Mouse (Mus musculus): ENCODE results near the gene Hist1h2bj.

The Hist1h2bj gene

GRCm38 (mm10) chr13:22042568-22043502 is at the start of gene Hist1h2bj, which contains the start of gene Hist1h2ag:
Hist1h2bj (plus strand) TSS chr13:22043214.
Hist1h2ag (minus strand) TSS chr13:22042944.
- peak; percentile 90 to 94 for DNase-seq (ENCODE audit: low spot score in 2 of 2)

- peak; percentile 53 to 62 for DNase-seq (ENCODE audit: low spot score in 2 of 2)
These were observed 48.9 kb upstream of the Hist1h2bj start for GRCm38 (mm10) chr13:21993957-21994738.

- DNase-seq (ENCODE audit: low spot score in 2 of 2), result no peak
These were observed 48.1 kb upstream of the Hist1h2bj start for GRCm38 (mm10) chr13:21994896-21995295.

DNA sequence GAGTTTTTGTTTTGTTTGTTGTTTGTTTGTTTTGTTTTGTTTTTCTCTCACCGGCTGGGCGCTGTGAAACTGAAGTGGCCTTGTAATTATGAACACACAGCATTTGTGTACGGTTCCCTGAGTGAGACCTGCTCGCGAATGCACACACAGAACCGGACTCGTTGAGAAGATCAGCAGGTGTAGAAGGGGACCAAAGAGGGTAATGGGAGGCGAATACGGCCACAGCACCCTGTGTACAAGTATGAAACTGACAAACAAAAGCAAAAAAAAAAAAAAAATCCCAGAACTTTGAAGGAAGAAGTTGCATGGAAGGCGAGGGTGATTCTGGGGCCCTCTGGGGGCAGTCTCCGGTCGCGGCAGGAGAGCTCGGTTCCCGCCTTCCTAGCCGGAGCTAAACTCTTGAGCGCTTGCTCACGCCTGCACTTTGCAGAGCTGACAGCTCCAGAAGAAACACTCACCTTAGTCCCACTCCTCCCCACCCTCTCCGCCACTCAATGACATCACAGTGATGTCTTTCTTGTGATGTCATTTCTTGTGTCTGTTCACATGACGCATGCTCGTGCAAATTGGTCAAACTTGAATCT is 47.6 kb upstream of the Hist1h2bj start:
- no peak for DNase-seq (ENCODE audit: low spot score in 2 of 2)

DNA sequence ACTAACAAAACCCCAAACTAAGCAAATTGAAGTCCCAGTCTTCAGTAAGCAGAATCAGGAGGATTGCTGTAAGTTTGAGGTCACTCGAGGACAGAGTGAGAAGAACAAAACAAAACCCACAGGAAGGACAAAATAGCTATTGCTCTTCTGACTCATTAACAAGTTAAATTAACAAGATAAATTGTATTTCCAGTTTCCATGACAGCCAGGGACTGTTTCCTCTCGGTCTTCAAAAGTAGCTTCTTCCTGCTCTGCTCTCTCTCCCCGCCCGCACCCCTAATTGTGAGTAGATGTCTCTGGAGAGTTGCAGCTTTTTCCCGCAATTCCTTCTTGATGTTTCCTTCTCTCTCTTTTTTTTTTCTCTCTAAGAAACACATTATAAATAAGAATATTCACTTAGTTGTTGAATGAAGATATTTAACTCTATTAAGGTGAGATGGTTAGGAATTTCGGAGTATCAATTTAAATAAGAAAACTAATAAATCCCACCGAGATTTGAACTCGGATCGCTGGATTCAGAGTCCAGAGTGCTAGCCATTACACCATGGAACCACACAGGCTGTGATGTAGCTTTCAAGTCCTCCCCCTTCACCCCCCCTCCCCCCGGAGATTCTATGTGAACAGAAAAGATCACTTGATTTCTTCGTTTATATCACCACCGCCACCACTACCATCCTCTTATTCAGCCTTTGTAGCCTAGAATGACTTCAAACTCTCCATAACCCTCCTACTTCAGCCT is 46.7 kb upstream of the Hist1h2bj start:
- DNase-seq (ENCODE audit: low spot score in 2 of 2), result no peak

DNA sequence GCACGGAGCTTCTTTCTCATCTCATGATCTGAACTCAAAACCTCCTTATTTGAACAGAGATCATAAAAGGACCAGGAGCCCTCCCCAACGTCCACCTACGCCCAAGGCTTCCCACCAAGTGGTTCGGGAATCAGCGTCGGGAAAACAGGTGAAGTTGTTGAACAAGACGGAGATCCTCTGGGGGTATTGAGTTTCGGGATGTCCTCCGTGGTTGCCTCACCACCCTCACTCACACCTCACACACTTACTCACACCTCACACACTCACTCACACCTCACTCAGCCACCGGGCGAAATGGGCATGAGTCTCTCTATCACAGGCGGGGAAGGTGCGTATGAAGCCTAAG is 46.2 kb upstream of the Hist1h2bj start:
- DNase-seq (ENCODE audit: low spot score in 2 of 2), result no peak

DNA sequence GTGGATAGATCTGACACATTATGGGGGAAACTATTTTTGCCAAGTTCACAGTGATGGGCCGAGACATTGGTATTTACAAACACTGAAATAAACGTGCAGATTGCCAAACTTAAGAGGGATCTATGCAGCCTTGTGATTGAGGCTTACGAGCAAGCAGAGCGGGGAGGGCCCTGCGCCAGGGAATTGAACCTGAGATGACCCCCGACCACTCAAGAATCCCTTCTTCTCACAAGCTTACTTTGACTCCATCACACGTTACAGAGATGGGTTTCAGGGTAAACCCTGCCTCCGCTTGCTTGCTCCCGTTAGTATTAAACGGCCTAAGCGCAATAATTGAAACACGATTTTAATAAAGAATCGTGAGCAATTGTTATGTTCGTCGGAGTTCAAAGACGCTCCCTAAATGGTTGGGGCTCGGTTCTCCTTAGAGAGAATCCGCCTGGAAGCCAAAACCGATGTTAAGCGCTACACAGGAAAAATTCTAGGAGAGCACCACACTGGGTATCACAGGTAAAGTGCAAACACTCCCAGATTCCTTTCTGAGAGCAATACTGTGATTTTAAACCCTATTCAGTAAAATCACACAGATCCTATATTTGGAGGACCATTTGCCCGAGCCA is 45.7 kb upstream of the Hist1h2bj start:
- DNase-seq (ENCODE audit: low spot score in 2 of 2), result no peak

DNA sequence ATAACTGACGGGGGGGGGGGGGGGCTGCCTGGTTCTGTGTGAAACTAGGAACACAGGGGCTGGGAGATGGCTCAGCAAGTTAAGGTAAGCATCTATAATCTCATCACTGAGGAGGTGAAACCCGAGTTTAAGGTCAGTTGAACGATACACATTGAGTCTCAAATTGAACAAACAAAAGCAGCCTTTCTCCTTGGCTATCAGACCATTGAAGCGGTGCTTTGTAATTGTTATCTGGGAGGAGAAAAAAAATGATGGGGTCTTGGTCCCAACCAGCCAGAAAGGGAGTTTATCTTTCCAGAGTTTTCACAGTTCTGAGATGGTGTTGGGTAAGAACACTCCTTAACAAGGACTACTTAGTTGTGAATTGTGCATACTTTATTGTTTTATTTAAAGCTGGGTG is 45.2 kb upstream of the Hist1h2bj start:
- no peak for DNase-seq (ENCODE audit: low spot score in 2 of 2)

DNA sequence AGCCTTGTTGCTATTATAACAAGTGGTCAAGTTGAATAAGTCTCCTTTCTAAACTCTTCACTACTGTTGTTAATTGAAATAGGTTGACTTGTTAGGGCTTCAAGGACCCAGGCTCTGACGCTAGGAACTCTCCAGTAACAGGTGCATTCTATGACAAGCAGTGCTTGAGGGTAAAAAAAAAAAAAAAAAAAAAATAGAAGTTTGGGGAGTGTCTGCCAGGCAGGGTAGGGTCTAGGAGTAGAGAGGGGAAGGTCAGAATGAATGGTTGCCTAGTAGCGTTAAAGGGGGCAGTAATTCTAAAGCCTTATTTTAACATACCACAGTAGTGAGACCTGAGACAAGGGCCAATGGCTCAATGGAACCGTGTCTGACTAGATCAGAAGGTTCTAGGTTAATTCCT is 44.6 kb upstream of the Hist1h2bj start:
- no peak for DNase-seq (ENCODE audit: low spot score in 2 of 2)

DNA sequence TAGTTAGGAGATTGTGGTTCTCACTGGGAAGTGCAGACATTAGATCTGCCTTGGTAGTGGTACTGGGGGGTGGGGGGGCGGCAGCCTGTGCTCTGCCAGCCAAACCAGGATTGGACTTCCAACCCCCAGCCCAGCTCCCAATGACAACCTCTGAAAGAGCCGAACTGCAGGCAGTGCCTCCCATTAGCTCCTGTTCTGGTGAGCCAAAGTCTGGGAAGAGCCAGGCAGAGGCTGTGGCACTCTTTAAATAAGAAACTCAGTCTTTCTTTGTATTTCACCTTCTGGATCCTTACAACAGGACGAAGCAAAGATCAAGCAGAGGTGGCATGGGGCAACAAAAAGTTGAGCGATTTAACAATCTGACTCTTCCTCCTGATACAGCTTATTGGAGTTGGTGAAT is 43.9 kb upstream of the Hist1h2bj start:
- no peak for DNase-seq (ENCODE audit: low spot score in 2 of 2)

DNA sequence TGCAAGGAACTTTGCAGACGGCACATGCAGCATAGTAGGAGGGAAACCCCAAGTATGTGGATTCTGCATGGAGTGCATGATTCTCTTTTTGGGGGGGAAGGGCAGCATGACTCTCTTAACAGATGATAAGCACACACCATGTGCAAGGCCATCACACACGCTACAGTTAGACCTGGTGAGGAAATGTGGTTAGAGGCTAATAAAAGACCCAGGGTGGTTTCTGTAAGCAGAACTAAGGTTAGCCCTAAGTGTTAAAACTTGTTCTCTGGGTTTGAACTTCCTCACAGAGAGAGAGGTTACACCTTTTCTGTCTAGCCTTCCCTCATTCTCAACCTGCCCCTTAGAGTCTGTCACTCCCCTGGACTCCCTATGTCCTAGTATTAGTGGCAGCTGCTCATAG is 41.7 kb upstream of the Hist1h2bj start:
- no peak for DNase-seq (ENCODE audit: low spot score in 2 of 2)

GRCm38 (mm10) chr13:22001823-22002222 is 41.2 kb upstream of the Hist1h2bj start:
- DNase-seq (ENCODE audit: low spot score in 2 of 2), result no peak

- DNase-seq (ENCODE audit: low spot score in 2 of 2), result no peak
These were observed 37.2 kb upstream of the Hist1h2bj start for GRCm38 (mm10) chr13:22005605-22006333.

- DNase-seq (ENCODE audit: low spot score in 2 of 2), result no peak
These were observed 36.5 kb upstream of the Hist1h2bj start for GRCm38 (mm10) chr13:22006334-22007120.

GRCm38 (mm10) chr13:22007121-22007510 is 35.9 kb upstream of the Hist1h2bj start:
- DNase-seq (ENCODE audit: low spot score in 2 of 2), result no peak

DNA sequence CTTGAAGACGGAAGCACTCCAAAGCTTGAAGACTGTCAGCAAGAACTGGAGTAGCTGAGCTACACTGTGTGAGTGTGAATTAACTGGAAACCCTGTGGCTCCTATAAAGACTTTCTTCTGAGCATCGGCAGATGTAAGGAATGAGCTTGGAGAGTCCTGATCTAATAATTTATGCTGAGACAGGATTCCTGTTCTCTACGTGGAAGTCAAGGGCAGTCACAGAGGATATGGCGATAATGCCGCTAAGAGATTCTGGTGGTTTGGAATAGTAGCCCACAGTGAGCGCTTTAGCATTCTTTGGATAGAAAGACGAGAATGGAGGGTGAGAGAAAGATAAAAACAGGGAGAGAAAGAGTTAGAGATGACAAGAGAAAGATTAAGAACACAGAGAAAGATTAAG is 35.1 kb upstream of the Hist1h2bj start:
- no peak for DNase-seq (ENCODE audit: low spot score in 2 of 2)

- no peak for DNase-seq (ENCODE audit: low spot score in 2 of 2)
These were observed 34.3 kb upstream of the Hist1h2bj start for GRCm38 (mm10) chr13:22008707-22009106.

DNA sequence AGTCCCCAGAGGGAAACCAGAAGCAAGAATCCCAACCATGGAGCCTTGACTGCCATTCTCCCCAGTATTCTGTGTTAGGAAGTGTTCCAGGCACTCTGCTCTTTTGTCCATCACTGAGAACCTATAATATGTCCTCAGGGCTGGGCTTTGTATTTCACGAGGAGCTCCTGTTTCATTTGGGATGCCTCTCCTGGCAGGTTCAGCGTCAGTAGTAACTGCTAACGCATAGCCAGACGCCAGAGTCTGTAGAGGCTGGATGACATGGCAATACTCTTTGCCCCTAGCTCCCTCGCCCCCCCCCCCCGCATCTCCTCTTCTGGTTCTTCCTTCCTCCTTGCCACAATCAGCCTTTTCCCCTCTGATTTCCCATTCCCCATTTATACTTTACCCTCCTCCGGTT is 33.4 kb upstream of the Hist1h2bj start, which contains the start of gene Prss16:
Gene Prss16, minus strand, starts transcription at position 101 of the 400 bp plus-strand sequence.
- no peak for DNase-seq (ENCODE audit: low spot score in 2 of 2)

DNA sequence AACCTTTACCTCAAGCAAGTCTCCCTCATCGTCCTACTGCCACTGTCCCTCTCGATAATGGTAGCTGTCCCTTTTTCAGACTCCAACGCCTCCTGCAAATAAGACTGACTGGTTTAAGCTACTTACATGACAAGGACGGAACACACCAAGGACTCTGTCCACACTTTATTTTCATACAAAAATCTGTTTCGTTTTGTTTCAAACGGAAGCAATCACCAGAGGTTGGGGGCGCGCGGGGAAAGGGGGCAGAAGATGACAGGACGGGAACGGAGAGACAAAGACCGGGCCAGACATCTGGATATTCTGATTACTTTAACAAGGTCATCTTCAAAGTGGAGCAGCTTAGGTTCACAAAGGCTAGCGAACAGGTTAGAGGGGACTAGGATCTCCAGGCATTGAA is 29.3 kb upstream of the Hist1h2bj start:
- no peak for DNase-seq (ENCODE audit: low spot score in 2 of 2)

GRCm38 (mm10) chr13:22014411-22014845 is 28.6 kb upstream of the Hist1h2bj start:
- no peak for DNase-seq (ENCODE audit: low spot score in 2 of 2)

Measured in right cerebral cortex, adult 2 months (tissue).